Mouse (Mus musculus): ENCODE measurements at regions not wholly inside any gene's neighbourhood (a gene's known extent, or its start where the extent isn't known, plus 50 kb on each side); places are given as distances from the start of the nearest gene placed in this dataset.

- ATAC-seq (ENCODE audit: poor library complexity, severe bottlenecking): no peak
Measured at GRCm38 (mm10) chr12:45745697-45746096, 671.2 kb upstream of the Stxbp6 start.

- no peak for ATAC-seq (ENCODE audit: poor library complexity, severe bottlenecking)
Measured at GRCm38 (mm10) chr12:45744619-45745018, 670.1 kb upstream of the Stxbp6 start.

- no peak for ATAC-seq (ENCODE audit: poor library complexity, severe bottlenecking)
Measured at GRCm38 (mm10) chr12:45733661-45734060, 659.2 kb upstream of the Stxbp6 start.

GRCm38 (mm10) chr12:45724565-45725370 is 650.3 kb upstream of the Stxbp6 start:
- ATAC-seq (ENCODE audit: poor library complexity, severe bottlenecking): no peak

- no peak for ATAC-seq (ENCODE audit: poor library complexity, severe bottlenecking)
Measured at GRCm38 (mm10) chr12:45711351-45711750, 636.8 kb upstream of the Stxbp6 start.

GRCm38 (mm10) chr12:45710766-45711165 is 636.3 kb upstream of the Stxbp6 start:
- no peak for ATAC-seq (ENCODE audit: poor library complexity, severe bottlenecking)

- no peak for ATAC-seq (ENCODE audit: poor library complexity, severe bottlenecking)
Measured at GRCm38 (mm10) chr12:45689291-45689690, 614.8 kb upstream of the Stxbp6 start.

GRCm38 (mm10) chr12:45686765-45687164 is 612.3 kb upstream of the Stxbp6 start:
- no peak for ATAC-seq (ENCODE audit: poor library complexity, severe bottlenecking)

- no peak for ATAC-seq (ENCODE audit: poor library complexity, severe bottlenecking)
Measured at GRCm38 (mm10) chr12:45672361-45672760, 597.9 kb upstream of the Stxbp6 start.

- ATAC-seq (ENCODE audit: poor library complexity, severe bottlenecking): no peak
Measured at GRCm38 (mm10) chr12:45671554-45671948, 597.0 kb upstream of the Stxbp6 start.

- no peak for ATAC-seq (ENCODE audit: poor library complexity, severe bottlenecking)
Measured at GRCm38 (mm10) chr12:45670874-45671553, 596.5 kb upstream of the Stxbp6 start.

GRCm38 (mm10) chr12:45670246-45670873 is 595.9 kb upstream of the Stxbp6 start:
- no peak for ATAC-seq (ENCODE audit: poor library complexity, severe bottlenecking)

- no peak for ATAC-seq (ENCODE audit: poor library complexity, severe bottlenecking)
Measured at GRCm38 (mm10) chr12:45659612-45660011, 585.1 kb upstream of the Stxbp6 start.

- no peak for ATAC-seq (ENCODE audit: poor library complexity, severe bottlenecking)
Measured at GRCm38 (mm10) chr12:45656574-45656973, 582.1 kb upstream of the Stxbp6 start.

- ATAC-seq (ENCODE audit: poor library complexity, severe bottlenecking): no peak
Measured at GRCm38 (mm10) chr12:45648654-45649053, 574.1 kb upstream of the Stxbp6 start.

- no peak for ATAC-seq (ENCODE audit: poor library complexity, severe bottlenecking)
Measured at GRCm38 (mm10) chr12:45644180-45644579, 569.7 kb upstream of the Stxbp6 start.

GRCm38 (mm10) chr12:45622830-45623229 is 548.3 kb upstream of the Stxbp6 start:
- no peak for ATAC-seq (ENCODE audit: poor library complexity, severe bottlenecking)

GRCm38 (mm10) chr12:45620056-45620455 is 545.5 kb upstream of the Stxbp6 start:
- no peak for ATAC-seq (ENCODE audit: poor library complexity, severe bottlenecking)

GRCm38 (mm10) chr12:45614509-45615150 is 540.1 kb upstream of the Stxbp6 start:
- no peak for ATAC-seq (ENCODE audit: poor library complexity, severe bottlenecking)

GRCm38 (mm10) chr12:45614074-45614473 is 539.6 kb upstream of the Stxbp6 start:
- ATAC-seq (ENCODE audit: poor library complexity, severe bottlenecking): no peak

- no peak for ATAC-seq (ENCODE audit: poor library complexity, severe bottlenecking)
Measured at GRCm38 (mm10) chr12:45599443-45599842, 524.9 kb upstream of the Stxbp6 start.
